Mouse (Mus musculus): ENCODE results near the gene Cttnbp2nl. TPM values are rescaled to one million over a fixed set of nuclear protein-coding genes. Genes with fewer than 3 reads are reported as not detected.

Cttnbp2nl gene
- total and polyA plus RNA-seq, 3 experiments = 0.08 to 0.49 TPM; not detected in 1

DNA sequence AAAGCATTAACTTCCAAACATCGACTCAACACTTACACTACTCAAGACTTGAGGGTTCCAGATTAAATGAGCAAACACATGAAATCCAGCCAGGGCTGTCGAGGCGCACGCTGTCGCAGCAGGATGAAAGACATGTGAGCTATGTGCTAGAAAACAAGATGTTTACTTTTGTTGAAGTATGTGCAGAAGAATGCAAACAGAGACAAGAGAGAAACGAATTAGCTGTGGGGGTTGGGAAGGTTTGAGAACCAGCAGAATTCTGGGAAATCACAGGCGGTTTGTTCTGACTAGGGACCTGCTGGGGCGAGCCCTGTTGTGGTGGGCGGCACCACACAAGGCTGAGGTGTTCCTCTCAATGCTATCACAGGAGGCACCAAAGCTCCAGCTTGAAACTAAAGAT, 44.9 kb downstream of the Cttnbp2nl start:
- no peak for TF ChIP-seq TAL1 (IDR thresholded peaks at IDR 0.05; ENCODE audit: low read length)
- no peak for TF ChIP-seq MYC (IDR thresholded peaks at IDR 0.05; ENCODE audit: low read depth, low read length)
- no peak for TF ChIP-seq RAD21 (IDR thresholded peaks at IDR 0.05; ENCODE audit: low read depth, low read length)
- TF ChIP-seq POLR2AphosphoS5 (IDR thresholded peaks at IDR 0.05; ENCODE audit: borderline replicate concordance, low read depth, low read length) = no peak
- TF ChIP-seq MAFK (IDR thresholded peaks at IDR 0.05; ENCODE audit: borderline replicate concordance, low read depth, low read length) = no peak
- TF ChIP-seq CHD2 (IDR thresholded peaks at IDR 0.05; ENCODE audit: low read length) = no peak
- TF ChIP-seq RCOR1 (IDR thresholded peaks at IDR 0.05; ENCODE audit: low read depth, low read length) = no peak
- TF ChIP-seq KAT2A (conservative IDR thresholded peaks at IDR 0.05; ENCODE audit: low read depth, low read length) = no peak
- no peak for TF ChIP-seq E2F4 (IDR thresholded peaks at IDR 0.05; ENCODE audit: borderline replicate concordance, low read depth, low read length)
- no peak for TF ChIP-seq JUND (IDR thresholded peaks at IDR 0.05; ENCODE audit: low read depth, low read length)
- no peak for TF ChIP-seq SMC3 (IDR thresholded peaks at IDR 0.05; ENCODE audit: low read depth, low read length)
- no peak for TF ChIP-seq ZMIZ1 (IDR thresholded peaks at IDR 0.05; ENCODE audit: low read depth, low read length)
- no peak for TF ChIP-seq ZKSCAN1 (IDR thresholded peaks at IDR 0.05; ENCODE audit: low read depth, low read length)
- TF ChIP-seq MEF2A (IDR thresholded peaks at IDR 0.05; ENCODE audit: extremely low read depth, insufficient replicate concordance, low read depth, low read length, poor library complexity, severe bottlenecking) = no peak
- no peak for TF ChIP-seq CHD1 (IDR thresholded peaks at IDR 0.05; ENCODE audit: low read depth, low read length)
- TF ChIP-seq MAX (IDR thresholded peaks at IDR 0.05; ENCODE audit: low read length) = no peak
- no peak for TF ChIP-seq MYB (IDR thresholded peaks at IDR 0.05; ENCODE audit: low read depth, low read length)
- Histone ChIP-seq H3K4me3 (ENCODE audit: control insufficient read depth in 1 of 2, insufficient read depth in 1 of 2, low read depth in 2 of 2, low read length in 2 of 2) (no peak overlapping the region), H3K36me3 (ENCODE audit: control insufficient read depth in 1 of 2, insufficient read depth in 2 of 2, low read length in 2 of 2) (no peaks in the 10 kb centered on the region)

DNA sequence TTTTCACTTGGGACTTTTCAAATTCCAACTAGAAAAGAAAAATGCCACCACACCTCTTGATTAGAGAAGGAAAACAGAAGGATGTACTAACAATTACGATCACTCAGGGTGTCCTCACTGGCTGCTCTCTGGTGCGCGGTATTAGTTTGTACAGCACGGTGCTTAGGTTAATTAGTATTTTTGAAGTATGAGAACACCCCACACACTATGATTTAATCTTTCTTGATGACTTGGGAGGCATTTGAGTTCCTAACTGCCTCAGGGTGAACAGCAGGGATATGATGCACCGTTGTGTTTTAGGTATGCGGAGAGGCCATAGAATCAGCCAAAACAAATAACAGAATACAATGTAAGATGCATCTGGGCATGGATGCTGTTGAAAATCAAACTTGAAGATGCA, 46.8 kb downstream of the Cttnbp2nl start:
- Histone ChIP-seq H3K4me1 (ENCODE audit: control insufficient read depth in 1 of 2, insufficient read depth in 2 of 2, low read length in 2 of 2) (no peaks in the 10 kb centered on the region), H3K9ac (ENCODE audit: control insufficient read depth, low read depth, low read length, poor library complexity, severe bottlenecking) (no peak overlapping the region), H3K27ac (ENCODE audit: control insufficient read depth, low read depth, low read length) (no peak overlapping the region), H3K9me3 (replicated peaks; ENCODE audit: insufficient read depth, low read length) (no peaks in the 10 kb centered on the region), H3K36me3 (ENCODE audit: control insufficient read depth in 1 of 2, insufficient read depth in 2 of 2, low read length in 2 of 2) (no peaks in the 10 kb centered on the region), H3K27me3 (ENCODE audit: control insufficient read depth in 1 of 2, insufficient read depth in 2 of 2, low read length in 2 of 2) (peaks cover 0 to 2% of the 10 kb centered on the region in 2 experiments; a peak in 1 of 4 replicates), H3K79me2 (ENCODE audit: control insufficient read depth, insufficient read depth, low read length, poor library complexity) (no peaks in the 10 kb centered on the region), H3K4me3 (ENCODE audit: control insufficient read depth in 1 of 2, insufficient read depth in 1 of 2, low read depth in 2 of 2, low read length in 2 of 2) (no peak overlapping the region)
- TF ChIP-seq MXI1 (IDR thresholded peaks at IDR 0.05; ENCODE audit: low read depth, low read length) = no peak
- no peak for TF ChIP-seq HCFC1 (IDR thresholded peaks at IDR 0.05; ENCODE audit: low read depth, low read length)
- no peak for TF ChIP-seq CTCF (IDR thresholded peaks at IDR 0.05 in 2 of 3, conservative IDR thresholded peaks at IDR 0.05 in 1 of 3; ENCODE audit: control insufficient read depth in 1 of 3, insufficient read depth in 1 of 3, low read depth in 2 of 3, low read length in 3 of 3, poor library complexity in 1 of 3, severe bottlenecking in 1 of 3)
- TF ChIP-seq RAD21 (IDR thresholded peaks at IDR 0.05; ENCODE audit: low read depth, low read length) = no peak
- TF ChIP-seq CHD1 (IDR thresholded peaks at IDR 0.05; ENCODE audit: low read depth, low read length) = no peak
- no peak for TF ChIP-seq MYC (IDR thresholded peaks at IDR 0.05; ENCODE audit: low read depth, low read length)
- no peak for TF ChIP-seq KAT2A (conservative IDR thresholded peaks at IDR 0.05; ENCODE audit: low read depth, low read length)
- no peak for TF ChIP-seq NELFE (IDR thresholded peaks at IDR 0.05; ENCODE audit: low read depth, low read length)
- no peak for TF ChIP-seq USF2 (IDR thresholded peaks at IDR 0.05; ENCODE audit: borderline replicate concordance in 1 of 2, insufficient read depth in 1 of 2, low read depth in 1 of 2, low read length in 2 of 2)
- no peak for TF ChIP-seq GATA1 (IDR thresholded peaks at IDR 0.05; ENCODE audit: low read depth, low read length)
- TF ChIP-seq MEF2A (IDR thresholded peaks at IDR 0.05; ENCODE audit: extremely low read depth, insufficient replicate concordance, low read depth, low read length, poor library complexity, severe bottlenecking) = no peak
- no peak for TF ChIP-seq SMC3 (IDR thresholded peaks at IDR 0.05; ENCODE audit: low read depth, low read length)
- TF ChIP-seq POLR2A (IDR thresholded peaks at IDR 0.05; ENCODE audit: control insufficient read depth in 1 of 2, insufficient read depth in 1 of 2, low read depth in 1 of 2, low read length in 2 of 2, poor library complexity in 1 of 2) = no peak
- TF ChIP-seq NRF1 (IDR thresholded peaks at IDR 0.05; ENCODE audit: insufficient read depth, low read depth, low read length, poor library complexity, severe bottlenecking) = no peak
- no peak for TF ChIP-seq MAX (IDR thresholded peaks at IDR 0.05; ENCODE audit: low read length)
- TF ChIP-seq TAL1 (IDR thresholded peaks at IDR 0.05; ENCODE audit: low read length) = no peak
- TF ChIP-seq ZKSCAN1 (IDR thresholded peaks at IDR 0.05; ENCODE audit: low read depth, low read length) = no peak
- no peak for TF ChIP-seq BHLHE40 (IDR thresholded peaks at IDR 0.05; ENCODE audit: borderline replicate concordance, low read depth, low read length)
- TF ChIP-seq POLR2AphosphoS5 (IDR thresholded peaks at IDR 0.05; ENCODE audit: borderline replicate concordance, low read depth, low read length) = no peak
- DNase-seq (ENCODE audit: low read depth, low spot score) = no peak

More for the DNA sequence above, 44.9 kb downstream of the Cttnbp2nl start:
- no peaks in the 10 kb centered on the region for H3K4me1 ChIP-seq (ENCODE audit: control insufficient read depth in 1 of 2, insufficient read depth in 2 of 2, low read length in 2 of 2)
- no peak overlapping the region for H3K27ac ChIP-seq (ENCODE audit: control insufficient read depth, low read depth, low read length)
- H3K79me2 ChIP-seq (ENCODE audit: control insufficient read depth, insufficient read depth, low read length, poor library complexity) = no peaks in the 10 kb centered on the region
- H3K9ac ChIP-seq (ENCODE audit: control insufficient read depth, low read depth, low read length, poor library complexity, severe bottlenecking) = no peak overlapping the region
- DNase-seq (ENCODE audit: low read depth, low spot score) = no peak
- H3K27me3 ChIP-seq (ENCODE audit: control insufficient read depth in 1 of 2, insufficient read depth in 2 of 2, low read length in 2 of 2) = peaks cover 1 to 2% of the 10 kb centered on the region in 2 experiments; a peak in 3 of 4 replicates
- H3K9me3 ChIP-seq (replicated peaks; ENCODE audit: insufficient read depth, low read length) = no peaks in the 10 kb centered on the region
